In the genomic region with DNA sequence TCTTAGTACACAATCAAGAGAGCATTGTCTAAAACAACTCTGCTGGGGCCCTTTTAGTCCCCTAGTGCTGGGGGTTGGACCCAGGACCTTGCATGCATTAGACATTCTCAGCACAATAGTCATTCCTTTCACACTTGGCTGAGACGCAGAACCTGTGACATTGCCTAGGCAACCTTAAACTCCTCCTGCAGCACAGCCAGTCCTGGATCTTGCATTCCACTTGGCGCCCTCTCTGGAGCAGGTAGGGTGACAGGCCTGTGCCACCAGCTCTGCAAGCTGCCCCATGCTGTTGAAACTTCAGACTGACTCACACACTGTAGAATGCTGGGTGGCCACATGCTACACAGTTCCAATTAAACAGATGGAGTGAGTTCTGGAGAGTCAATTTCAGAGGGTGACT, we compare ENCODE assay signal across 10 mouse cellular contexts.
A peak's percentile ranks its signal among the peaks of the same experiment; 100 is the strongest.
DNase-seq lines count a peak whose midpoint lies in the region; ATAC-seq and TF ChIP-seq lines count a peak whose summit lies in the region.
"Had no signal": no experiment of that assay in that cellular context is flagged by ENCODE, and none has a peak within 500 bp of the region (broad histone marks: within the 10 kb centered on the region; RNA-seq: fewer than 3 reads in every experiment).

No protein-coding gene starts in this region.

- no peak overlapping the region for H3K4me3 ChIP-seq in forebrain, postnatal 0 days (ENCODE audit: low read depth, low read length)
- no peak overlapping the region for H3K4me3 ChIP-seq in stomach, embryonic 16.5 days (replicated peaks; ENCODE audit: low read length)

- no peaks in the 10 kb centered on the region for H3K36me3 ChIP-seq in forebrain, postnatal 0 days (ENCODE audit: insufficient read depth)
- no peaks in the 10 kb centered on the region for H3K36me3 ChIP-seq in stomach, embryonic 16.5 days (ENCODE audit: control insufficient read depth, insufficient read depth, low read length)

- no peaks in the 10 kb centered on the region for H3K9me3 ChIP-seq in forebrain, postnatal 0 days (ENCODE audit: low read length)
- no peaks in the 10 kb centered on the region for H3K9me3 ChIP-seq in stomach, embryonic 16.5 days (replicated peaks; ENCODE audit: control insufficient read depth, low read length)

- no peak overlapping the region for H3K4me2 ChIP-seq in forebrain, postnatal 0 days (ENCODE audit: low read depth)
- H3K4me2 ChIP-seq in stomach, embryonic 16.5 days (ENCODE audit: low read depth, low read length): no peak overlapping the region

- no peak for TF ChIP-seq CTCF in forebrain, postnatal 0 days (IDR thresholded peaks at IDR 0.05; ENCODE audit: low read depth)

- H3K27me3 ChIP-seq in forebrain, postnatal 0 days (ENCODE audit: insufficient read depth, low read length): no peaks in the 10 kb centered on the region
- no peaks in the 10 kb centered on the region for H3K27me3 ChIP-seq in stomach, embryonic 16.5 days (ENCODE audit: control insufficient read depth, insufficient read depth, low read length)
- H3K27me3 ChIP-seq: CH12.LX had no signal

- H3K9ac ChIP-seq in forebrain, postnatal 0 days: no peak overlapping the region
- no peak overlapping the region for H3K9ac ChIP-seq in stomach, embryonic 16.5 days (ENCODE audit: low read length)

- intact Hi-C loops in heart, postnatal 25 days (cut with DNase I): no loop called here

- ATAC-seq in frontal cortex, adult (ENCODE audit: low TSS enrichment): peak; percentile 90
- peak; percentile 65 for ATAC-seq in forebrain, postnatal 0 days
- ATAC-seq in stomach, embryonic 16.5 days (ENCODE audit: insufficient read depth, low FRiP score): peak; percentile 73
- ATAC-seq: midbrain, embryonic 16.5 days had no signal

- no peak overlapping the region for H3K27ac ChIP-seq in forebrain, postnatal 0 days (ENCODE audit: low read depth, low read length)
- H3K27ac ChIP-seq in stomach, embryonic 16.5 days (ENCODE audit: low read length): no peak overlapping the region

- 21% methylated on average over 2 of the region's 2 CpGs for WGBS in forebrain, postnatal 0 days
- WGBS in stomach, embryonic 16.5 days: 60% methylated on average over 2 of the region's 2 CpGs

- DNase-seq in frontal cortex, postnatal 10 days (ENCODE audit: low spot score in 2 of 2): no peak
- DNase-seq in urinary bladder, postnatal 14 days (ENCODE audit: low spot score): peak; percentile 52
- no peak for DNase-seq in urinary bladder, postnatal 25 days (ENCODE audit: low spot score)
- DNase-seq in forebrain, postnatal 0 days: no peak
- DNase-seq in heart, postnatal 25 days (ENCODE audit: low spot score): no peak
- DNase-seq in natural killer cell, adult 2 months (ENCODE audit: low spot score in 2 of 2): no peak

- no peaks in the 10 kb centered on the region for H3K4me1 ChIP-seq in forebrain, postnatal 0 days (ENCODE audit: insufficient read depth)
- no peaks in the 10 kb centered on the region for H3K4me1 ChIP-seq in stomach, embryonic 16.5 days (ENCODE audit: control insufficient read depth, insufficient read depth, low read length)
